Mouse (Mus musculus) lung, adult 2 months (tissue): Measurements from ENCODE around the gene Get4. TPM values are rescaled to one million over a fixed set of nuclear protein-coding genes. Genes with fewer than 3 reads are reported as not detected.

Source experiments
- DNase-seq: peaks from one replicate; pipeline ENCODE4 v3.0.0; 2022
- H3K4me1 ChIP-seq: fragments of 200-500 bp; 2 replicates; pipeline ENCODE4 v1.6.1; 2011; ENCODE audit warnings: low read length; ENCODE audit not compliant: control insufficient read depth, insufficient read depth
- H3K4me3 ChIP-seq: fragments of 200-500 bp; replicated peaks from 2 replicates; pipeline ENCODE3; 2011; ENCODE audit warnings: low read depth, mild to moderate bottlenecking, control low read depth, low read length; ENCODE audit errors: extremely low read depth
- CTCF ChIP-seq: fragments of 200-500 bp; IDR thresholded peaks from 2 replicates; pipeline ENCODE4 v1.5.1; 2011; ENCODE audit warnings: mild to moderate bottlenecking, low read length, control low read depth; ENCODE audit not compliant: insufficient read depth
- POLR2A ChIP-seq: fragments of 200-500 bp; IDR thresholded peaks from 2 replicates; pipeline ENCODE4 v1.6.1; 2011; ENCODE audit warnings: low read depth, mild to moderate bottlenecking, control low read depth, low read length, borderline replicate concordance; ENCODE audit errors: extremely low read depth
- WGBS: fragments of 180-500 bp; shearing (Covaris S2); methylation state at CpG from one replicate; pipeline ENCODE4 v1.1.7; 2018; 5-methylcytosine and 5-hydroxymethylcytosine counted together
- polyA plus RNA-seq: library from polyadenylated mRNA; depleted of rRNA; stranded (reverse); fragments of >200 nt; gene quantifications from 2 replicates; pipeline ENCODE4 v1.2.3, GENCODE M21; 2012

Gene Get4
- polyA plus RNA-seq, 1 experiment: 105 TPM

DNA sequence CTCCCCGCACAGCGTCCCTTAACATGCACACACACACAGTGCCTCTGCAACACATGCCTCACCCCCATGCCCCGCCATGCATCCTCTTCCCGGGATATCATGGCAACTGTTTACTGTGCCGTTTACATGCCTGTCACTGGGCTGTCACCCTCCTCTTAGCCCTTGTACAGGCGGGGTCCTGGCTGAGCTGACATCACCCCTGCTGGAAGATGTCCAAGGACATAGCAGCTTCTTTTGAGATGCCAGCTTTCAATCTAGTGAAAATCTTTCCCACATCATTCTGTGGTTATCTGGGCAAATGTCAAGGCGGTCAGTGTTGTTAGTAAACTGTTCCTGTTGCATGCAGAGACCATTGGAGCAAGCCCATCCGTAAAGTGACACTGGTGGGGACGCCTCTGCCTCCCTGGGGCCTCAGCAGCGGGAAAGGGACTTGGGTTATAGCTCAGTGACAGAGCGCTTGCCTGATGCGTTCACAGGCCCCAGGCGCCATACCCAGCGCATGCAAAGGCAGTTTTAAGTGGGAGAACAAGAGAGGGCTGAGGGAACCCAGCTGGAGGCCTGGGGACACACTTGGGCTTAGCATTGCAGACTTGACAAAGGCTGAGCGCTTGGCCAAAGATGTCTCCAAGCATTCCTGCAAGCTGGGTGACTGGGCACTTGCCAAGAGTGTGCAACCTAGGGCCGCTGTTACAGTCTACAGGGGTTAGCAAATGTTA lies 18.8 kb downstream of the Get4 start:
- TF ChIP-seq CTCF (no peak), POLR2A (no peak)
- H3K4me1 ChIP-seq: peaks cover 5% of the 10 kb centered on the region
- no peak overlapping the region for H3K4me3 ChIP-seq
- DNase-seq: no peak
- WGBS: 55% methylated on average over 16 of the region's 16 CpGs

DNA sequence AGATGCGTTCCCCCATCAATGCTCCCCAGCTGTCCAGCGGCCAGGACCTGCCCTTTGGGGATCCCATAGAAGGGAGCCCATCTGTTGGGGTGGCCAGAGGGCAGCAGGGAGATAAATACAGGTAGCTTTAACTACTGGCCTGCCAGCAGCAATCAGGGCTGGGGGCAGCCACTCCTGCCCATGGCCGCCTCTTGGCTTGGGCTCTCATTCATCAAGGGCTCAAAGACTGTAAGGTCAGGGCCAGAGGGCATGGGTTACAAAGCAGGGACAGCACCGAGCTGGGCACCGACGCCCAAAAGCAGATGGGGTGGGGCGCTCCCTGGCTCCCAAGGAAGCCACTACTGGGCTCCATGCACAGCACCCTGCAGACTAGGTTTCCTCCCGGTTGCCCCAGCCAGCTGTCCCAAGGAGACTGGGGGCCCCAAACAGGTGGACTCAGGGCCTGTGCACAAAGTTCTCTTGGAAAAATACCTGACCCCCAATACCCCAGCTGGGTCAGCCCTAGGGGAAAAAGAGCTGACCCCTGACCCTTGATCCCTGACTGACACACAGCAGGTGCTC lies 19.9 kb downstream of the Get4 start:
- DNase-seq: no peak
- H3K4me1 ChIP-seq: peaks cover 5% of the 10 kb centered on the region
- TF ChIP-seq POLR2A (no peak), CTCF (no peak)
- 51% methylated on average over 8 of the region's 8 CpGs for WGBS
- no peak overlapping the region for H3K4me3 ChIP-seq

DNA sequence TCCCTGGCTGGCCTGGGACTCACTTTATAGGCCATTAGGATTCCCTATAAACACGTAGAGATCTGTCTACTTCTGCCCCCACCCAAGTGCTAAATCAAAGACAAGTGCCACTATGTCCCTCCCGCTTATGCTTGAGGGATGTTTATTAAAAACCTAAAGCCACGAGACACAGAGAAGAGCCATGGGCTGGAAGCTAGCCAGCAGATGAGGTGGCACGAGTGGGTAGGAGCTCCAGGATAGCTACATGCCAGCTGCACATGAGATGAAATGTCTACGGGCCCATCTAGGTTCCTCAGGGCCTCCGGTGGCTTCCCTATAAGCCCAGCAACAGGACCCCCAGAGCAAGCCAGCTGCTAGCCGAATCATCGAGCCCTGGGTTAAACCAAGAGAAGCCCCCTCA lies 25.2 kb downstream of the Get4 start:
- WGBS: 60% methylated on average over 8 of the region's 8 CpGs
- no peak for DNase-seq

DNA sequence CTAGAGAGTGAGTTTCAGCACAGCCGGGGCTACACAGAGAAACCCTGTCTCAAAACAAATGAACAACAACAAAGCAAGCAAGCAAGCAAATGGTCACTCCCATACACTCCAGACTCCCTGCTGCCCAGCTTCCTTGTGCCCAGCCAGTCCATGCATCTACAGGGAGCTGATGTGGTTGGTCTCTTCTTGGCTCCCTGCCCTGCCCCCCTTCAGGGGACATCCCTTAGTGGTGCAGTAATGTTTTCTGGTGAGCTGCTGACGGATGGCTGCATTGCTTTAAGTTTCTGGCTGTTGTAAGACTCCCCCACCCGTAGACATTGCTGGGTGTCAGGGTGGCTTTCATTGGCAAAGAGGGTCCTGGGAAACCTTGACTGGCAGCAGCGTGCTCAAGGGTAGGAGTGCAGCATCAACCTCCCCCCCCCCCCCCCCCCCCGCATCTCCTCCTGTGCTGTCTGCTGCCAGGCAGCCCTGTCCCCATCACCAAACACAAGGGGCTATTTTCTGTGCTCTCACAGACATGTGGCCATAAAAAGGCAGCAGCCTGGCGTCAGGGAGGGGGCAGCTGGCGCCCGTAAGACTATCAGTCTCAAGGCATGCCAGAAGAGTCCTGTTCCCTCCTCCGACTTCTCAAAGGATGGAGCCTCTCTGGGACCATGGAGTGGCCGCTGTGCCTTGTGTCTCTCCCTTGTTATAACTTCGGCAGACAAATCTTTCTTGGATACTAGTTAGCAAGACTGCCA lies 29.4 kb downstream of the Get4 start:
- H3K4me1 ChIP-seq: no peaks in the 10 kb centered on the region; the same call in 1 of the 2 replicates
- no peak for DNase-seq
- no peak for TF ChIP-seq CTCF
- no peak for TF ChIP-seq POLR2A
- WGBS: 54% methylated on average over 11 of the region's 11 CpGs
- H3K4me3 ChIP-seq: no peak overlapping the region

More for the DNA sequence above, 25.2 kb downstream of the Get4 start:
- no peaks in the 10 kb centered on the region for H3K4me1 ChIP-seq
- TF ChIP-seq CTCF (no peak), POLR2A (no peak)
- H3K4me3 ChIP-seq: no peak overlapping the region

DNA sequence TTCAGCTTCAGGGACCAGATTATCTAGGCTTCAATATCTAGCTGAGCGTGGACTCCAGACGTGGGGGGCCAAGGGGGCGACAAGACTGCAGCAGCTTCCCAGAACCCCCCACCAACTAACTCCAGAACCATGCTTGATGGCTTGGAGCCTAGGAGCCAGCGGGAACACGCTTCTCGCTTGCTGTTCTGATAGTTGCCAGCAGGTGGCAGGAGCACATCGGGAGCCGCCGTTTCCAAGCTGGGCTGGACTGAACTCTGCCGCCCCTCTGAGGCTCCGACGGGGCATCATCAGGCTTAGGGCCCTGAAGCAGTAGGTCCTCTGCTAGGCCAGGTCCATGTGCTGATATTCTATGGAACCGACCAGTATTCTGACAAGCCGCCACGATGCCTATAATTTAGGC lies 30.1 kb downstream of the Get4 start:
- peak; percentile 84 for TF ChIP-seq CTCF
- TF ChIP-seq POLR2A: no peak
- no peaks in the 10 kb centered on the region; the same call in 1 of the 2 replicates for H3K4me1 ChIP-seq
- peak; percentile 88 for DNase-seq
- 5% methylated on average over 15 of the region's 15 CpGs for WGBS
- H3K4me3 ChIP-seq: no peak overlapping the region

DNA sequence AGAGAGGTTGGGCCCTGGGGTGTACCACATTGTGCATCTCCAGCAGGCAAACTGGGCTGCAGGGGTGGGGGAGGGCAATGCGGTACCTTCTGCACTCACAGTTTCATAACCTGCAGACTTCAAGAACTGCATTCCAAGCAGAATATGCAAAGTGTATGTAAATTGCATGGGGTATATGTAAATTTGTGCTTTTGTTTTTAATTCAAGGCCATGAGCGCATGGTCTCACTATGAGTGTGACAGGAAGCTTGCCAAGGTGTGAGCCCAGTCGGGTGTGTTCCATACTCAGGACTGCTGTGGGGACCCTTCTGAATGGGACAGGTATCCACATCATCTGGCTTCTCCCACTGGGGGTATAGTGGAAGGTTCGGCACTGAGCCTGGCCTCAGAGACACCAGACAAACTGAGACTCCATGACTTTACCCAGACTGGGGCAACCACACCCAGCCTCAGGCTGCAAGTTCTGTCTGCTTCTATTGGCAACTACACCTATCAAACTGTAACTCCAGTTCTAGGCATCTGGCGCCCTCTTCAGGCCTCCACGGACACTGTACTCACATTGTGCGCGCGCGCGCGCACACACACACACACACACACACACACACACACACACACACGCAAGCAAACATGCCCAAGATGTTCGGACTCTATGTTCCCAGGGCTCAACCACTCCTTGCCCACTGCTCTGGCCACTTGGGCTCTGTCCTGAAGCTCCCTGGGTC lies 31.5 kb downstream of the Get4 start:
- no peak for DNase-seq
- Histone ChIP-seq H3K4me3 (no peak overlapping the region), H3K4me1 (no peaks in the 10 kb centered on the region; the same call in 1 of the 2 replicates)
- WGBS: 93% methylated on average over 14 of the region's 14 CpGs
- TF ChIP-seq CTCF (no peak), POLR2A (no peak)

DNA sequence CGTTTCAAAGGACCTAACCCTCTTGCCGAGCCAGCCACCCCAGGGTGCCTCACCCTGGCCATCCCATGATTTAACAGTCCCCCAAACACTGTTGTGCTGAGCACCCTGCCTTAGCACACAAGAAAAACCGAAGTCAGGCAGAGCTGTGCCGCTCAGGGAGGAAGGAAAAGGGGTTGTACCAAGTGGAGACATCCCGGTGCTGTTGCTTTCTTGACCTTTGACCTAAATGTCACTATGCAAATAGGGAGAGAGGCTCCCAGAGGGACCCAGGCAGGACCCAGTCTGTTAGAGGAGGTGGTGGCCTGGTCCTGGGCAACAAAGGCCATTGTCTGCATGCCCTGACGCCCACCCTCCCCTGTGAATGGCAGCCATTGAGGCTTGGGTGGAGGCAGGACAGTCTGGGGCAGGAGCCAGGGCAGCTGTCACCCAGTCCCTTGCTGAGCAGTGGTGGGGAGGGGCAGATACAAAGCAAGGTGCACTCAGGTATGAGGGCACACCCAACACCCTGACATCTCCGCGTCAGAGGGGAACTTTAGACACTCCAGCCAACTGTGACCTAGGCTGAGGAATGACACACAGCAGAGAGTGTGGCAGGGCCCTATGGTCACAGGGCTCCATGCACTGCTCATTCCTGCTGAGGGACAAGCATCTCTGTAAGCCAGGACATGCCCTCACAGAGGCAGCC lies 33.4 kb downstream of the Get4 start:
- no peak for DNase-seq
- 43% methylated on average over 8 of the region's 8 CpGs for WGBS
- H3K4me1 ChIP-seq: no peaks in the 10 kb centered on the region; the same call in 1 of the 2 replicates
- TF ChIP-seq POLR2A (no peak), CTCF (no peak)
- no peak overlapping the region for H3K4me3 ChIP-seq

DNA sequence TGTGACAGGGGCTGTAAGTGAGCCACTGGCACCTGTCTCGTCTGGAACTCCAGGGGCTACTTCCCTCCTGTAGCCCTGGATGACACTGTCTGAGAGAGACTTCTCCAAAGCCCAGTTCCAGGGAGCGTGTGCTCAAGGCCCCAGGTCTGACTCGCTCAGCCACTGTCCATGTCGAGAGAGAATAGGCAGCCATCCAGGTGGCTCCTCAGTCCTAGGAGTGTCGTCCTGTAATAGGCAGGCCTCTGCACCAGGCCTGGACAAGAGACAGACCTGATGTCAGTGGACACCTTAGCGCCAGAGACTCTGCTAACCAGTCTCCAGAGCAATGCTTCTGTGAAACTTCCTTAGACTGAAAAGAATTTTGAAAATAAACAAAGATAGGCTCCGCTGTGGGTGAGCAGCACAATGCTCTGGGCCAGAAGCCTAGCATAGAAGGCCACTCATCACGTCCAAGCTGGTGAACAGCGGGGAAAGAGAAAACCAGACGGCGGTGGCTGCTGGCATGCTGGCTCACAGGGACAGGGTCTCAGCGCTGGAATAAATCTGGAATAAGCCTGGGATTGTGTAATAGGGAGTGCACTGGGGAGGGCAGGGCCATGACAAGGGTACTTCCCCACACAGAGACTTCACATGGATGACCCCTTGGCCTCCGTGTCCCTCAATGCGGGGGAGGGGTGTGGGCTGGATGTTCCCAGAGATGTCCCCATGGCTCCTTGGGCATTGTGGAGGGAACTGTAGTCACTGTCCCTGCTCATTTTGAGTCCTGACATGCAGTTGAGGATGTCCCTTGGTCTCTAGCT lies 34.2 kb downstream of the Get4 start:
- DNase-seq: no peak
- 48% methylated on average over 14 of the region's 14 CpGs for WGBS
- TF ChIP-seq POLR2A: no peak
- no peak for TF ChIP-seq CTCF
- no peak overlapping the region for H3K4me3 ChIP-seq
- no peaks in the 10 kb centered on the region; the same call in 1 of the 2 replicates for H3K4me1 ChIP-seq
